Mouse (Mus musculus): ENCODE data around the gene Klhl3. TPM values are rescaled to one million over a fixed set of nuclear protein-coding genes. Genes with fewer than 3 reads are reported as not detected.

Gene Klhl3
- total RNA-seq, 4 experiments from 2014 or later = 2.0 to 3.1 (median 2.4) TPM

GRCm38 (mm10) chr13:58124989-58125388, 11.6 kb upstream of the Klhl3 start:
- DNase-seq (ENCODE audit: low spot score) = no peak

- no peak for DNase-seq (ENCODE audit: low spot score)
Observed at GRCm38 (mm10) chr13:58124278-58124677, 10.9 kb upstream of the Klhl3 start.

DNA sequence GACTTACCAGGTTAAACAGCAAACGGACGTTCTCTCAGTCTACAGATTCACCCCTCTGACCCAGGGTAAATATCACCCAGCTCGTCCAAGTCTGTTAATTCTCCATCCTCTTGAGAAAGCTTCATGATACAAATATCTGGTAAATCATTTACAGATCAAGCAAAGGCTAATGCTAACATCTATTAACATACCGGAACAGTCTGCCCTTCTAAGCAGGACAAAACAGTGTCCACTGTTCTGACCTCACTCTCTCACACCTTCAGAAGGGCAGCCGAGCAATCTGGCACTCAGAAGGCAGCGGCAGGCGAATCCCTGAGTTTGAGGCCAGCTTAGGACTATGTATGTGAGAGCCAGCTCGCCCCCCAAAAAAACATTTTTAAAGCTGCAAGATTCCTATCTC, 10.0 kb upstream of the Klhl3 start:
- no peak for DNase-seq (ENCODE audit: low spot score)

- DNase-seq (ENCODE audit: low spot score) = no peak
Observed at GRCm38 (mm10) chr13:58122786-58123297, 9.4 kb upstream of the Klhl3 start.

DNA sequence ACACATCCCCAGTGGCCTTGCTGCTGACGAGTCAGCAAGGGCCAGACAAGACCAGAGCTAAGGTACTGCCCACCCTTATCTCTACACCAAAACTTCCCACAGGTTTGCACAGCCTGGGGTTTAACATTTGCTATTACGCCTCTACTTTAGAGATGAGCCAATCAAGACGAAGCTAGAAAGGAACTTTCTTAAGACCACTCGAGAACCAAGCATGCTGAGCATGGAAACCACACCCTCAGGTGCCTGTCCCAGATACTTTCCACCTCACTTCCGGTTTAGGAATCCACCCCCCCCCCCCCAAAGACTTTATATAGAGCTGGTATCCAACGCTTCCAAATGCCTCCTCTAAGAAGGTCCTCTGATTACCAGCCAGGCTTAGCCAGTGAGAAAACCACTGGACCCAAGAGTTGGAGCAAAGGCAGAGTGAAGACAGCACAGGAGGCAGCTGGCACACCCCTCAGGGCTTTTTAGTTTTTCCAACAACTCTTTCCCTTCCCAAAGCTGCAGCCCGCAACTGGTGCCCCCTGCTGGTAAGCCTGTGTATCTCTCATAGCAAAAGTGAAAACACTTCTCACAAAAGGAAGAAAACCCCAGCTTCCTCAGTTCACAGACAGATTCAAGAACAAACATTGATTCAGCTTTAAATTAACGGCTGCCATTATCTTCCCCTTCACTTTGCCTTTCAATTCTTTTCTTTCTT, 4.1 kb upstream of the Klhl3 start:
- peak; percentile 57 for DNase-seq (ENCODE audit: low spot score)

GRCm38 (mm10) chr13:58116801-58117200, 3.4 kb upstream of the Klhl3 start:
- DNase-seq (ENCODE audit: low spot score) = no peak

DNA sequence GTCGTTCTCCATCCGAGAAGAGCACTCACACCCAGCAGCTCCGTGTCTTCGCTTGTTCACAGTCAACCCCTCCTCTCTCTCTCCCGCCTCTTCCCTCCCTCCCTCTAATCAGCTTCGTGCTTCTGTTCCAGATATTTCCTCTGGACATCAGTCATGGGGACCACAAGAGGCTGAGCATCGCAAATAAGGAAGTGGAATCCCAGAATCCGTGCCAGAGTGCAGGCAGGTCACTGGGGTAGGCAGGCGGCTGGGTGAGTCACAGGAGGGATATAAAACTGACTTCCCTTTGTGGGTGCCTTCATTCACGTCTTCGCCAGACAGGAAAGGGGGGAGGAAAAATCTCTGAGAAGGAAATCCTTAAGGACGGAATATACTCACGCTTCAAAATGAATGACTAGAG, 1.8 kb upstream of the Klhl3 start:
- DNase-seq (ENCODE audit: low spot score) = peak; percentile 55

- DNase-seq (ENCODE audit: low spot score) = no peak
Observed at GRCm38 (mm10) chr13:58112601-58113041, 771 bp downstream of the Klhl3 start.

DNA sequence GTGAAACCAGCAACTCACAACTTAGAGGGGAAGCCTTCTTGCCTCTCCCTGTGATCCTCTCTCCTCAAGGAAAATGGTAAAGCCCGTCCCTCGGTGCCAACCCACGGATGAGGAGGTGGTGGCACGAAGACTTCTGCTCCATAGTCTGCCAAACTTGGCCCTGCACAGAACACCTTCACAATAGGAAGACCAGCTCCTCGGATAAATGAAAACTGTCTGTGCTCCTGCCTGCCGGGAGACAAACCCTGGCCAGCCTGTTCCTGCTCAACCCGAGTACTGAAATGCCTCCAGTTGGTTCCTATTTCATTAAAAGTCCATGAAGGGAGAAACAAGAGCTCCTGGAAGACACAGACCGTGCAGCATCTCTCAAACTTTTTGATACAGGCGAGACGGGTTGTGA, 1.2 kb downstream of the Klhl3 start:
- DNase-seq (ENCODE audit: low spot score) = no peak

DNA sequence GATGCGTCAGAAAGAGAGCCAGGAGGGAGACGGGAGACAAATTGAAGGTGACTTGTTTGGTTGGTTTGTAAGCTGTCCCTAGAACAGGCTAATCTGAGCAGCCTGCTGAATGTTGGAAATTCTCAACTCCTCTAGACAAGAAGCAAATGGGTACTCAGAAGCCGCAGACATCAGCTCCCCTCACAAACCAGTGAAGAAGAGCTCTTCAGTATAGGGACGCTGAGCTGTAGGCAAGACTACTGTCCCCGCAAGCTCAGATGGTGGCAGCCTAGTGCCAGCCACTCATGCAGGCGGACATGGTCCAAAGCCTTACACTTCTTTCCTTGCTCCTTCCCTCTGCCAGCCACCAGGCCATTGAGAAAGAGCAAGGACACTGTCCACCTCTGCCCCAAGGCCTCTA, 2.1 kb downstream of the Klhl3 start:
- DNase-seq (ENCODE audit: low spot score) = no peak

DNA sequence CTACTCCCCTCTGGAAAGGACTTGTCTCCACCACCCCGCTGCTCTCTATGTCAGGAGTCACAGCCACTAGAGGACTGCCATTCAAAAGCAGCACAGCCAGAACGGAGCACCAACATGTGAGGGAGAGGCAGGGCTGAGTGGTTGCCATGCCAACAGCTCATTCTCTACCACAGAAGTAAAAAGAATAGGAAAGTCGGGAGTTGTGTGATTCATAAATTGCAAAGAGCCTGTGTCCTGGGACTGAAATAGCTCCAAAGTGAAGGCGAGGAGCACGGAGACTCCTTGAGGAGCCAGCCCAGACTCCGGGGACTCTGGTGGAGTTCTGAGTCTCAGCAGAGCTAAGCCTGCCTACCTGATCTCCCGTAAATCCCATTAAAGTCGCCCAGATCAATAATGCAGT, 22.7 kb downstream of the Klhl3 start:
- DNase-seq (ENCODE audit: low spot score) = no peak

DNA sequence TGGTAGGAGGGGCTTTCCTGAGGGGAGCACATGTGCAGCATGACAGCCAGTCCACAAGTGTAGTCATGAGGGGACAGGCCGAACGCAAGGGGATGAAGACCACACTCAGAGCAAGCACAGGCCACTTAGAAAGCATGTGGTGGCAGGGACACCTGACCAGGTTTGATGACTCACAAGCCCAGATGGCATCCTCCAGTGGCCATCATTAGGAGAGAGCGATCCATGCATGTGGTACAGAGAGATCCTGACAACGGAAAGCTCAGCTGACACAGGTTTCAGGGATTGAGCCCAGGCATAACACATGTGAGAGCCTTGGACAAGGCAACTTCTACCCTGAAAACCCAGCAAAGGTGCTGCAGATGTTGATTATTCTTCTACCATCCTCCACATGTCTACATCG, 29.0 kb downstream of the Klhl3 start:
- DNase-seq (ENCODE audit: low spot score) = no peak

DNA sequence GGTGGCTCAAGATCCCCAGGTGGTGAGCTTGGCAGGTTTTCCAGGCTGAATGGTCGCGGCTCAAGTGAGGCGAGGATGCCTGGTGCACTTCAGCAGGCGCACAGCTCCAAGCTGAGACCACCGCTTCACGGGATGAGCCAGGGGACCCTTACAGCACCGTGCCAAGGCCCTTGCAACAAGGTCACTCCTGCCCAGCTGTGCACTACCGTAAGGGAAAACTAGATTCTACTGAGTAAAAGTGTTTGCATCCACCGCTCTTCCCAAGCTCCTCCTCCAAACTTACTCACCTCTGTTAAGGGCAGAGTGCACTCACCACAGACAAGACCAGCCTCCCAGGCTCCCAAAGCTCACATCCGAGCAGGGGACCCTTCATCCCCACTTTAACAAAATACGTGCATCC, 29.9 kb downstream of the Klhl3 start:
- DNase-seq (ENCODE audit: low spot score) = no peak

DNA sequence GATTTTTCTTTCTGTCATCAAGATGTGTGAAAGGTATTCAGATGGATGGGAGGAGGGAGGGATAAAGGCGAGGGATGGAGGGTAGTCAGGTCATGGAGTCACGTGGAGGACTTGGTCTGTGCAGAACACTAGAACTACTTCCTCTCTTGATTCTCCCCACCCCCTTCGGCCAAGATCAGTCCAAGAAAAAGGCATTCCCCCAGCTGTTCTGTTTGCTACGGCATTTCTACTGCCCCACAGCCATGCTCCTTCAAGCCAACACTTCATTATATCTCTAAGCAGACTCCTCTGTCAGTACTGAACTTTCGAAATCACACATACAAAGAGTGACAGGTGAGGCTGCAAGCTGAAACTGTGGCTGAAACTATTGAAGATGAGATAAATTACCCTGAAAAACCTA, 30.3 kb downstream of the Klhl3 start:
- no peak for DNase-seq (ENCODE audit: low spot score)

DNA sequence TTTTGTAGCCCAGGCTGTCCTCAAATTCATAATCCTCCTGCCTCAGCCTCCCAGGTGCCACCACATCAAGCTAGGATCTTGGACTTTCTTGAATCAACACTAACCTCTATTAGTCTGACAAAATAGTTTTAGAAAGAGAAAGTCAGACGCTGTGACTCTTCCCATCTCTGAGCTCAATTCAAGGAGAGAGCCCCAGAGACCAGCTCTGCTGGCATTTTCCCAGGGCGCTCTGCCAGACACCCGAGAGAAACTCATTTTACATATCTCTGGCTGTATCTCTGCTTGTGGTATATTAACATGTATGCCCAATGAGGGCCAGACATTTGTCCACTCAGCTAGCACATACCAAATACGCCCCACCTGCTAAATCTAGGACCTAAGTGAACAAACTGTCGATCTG, 35.0 kb downstream of the Klhl3 start:
- no peak for DNase-seq (ENCODE audit: low spot score)

DNA sequence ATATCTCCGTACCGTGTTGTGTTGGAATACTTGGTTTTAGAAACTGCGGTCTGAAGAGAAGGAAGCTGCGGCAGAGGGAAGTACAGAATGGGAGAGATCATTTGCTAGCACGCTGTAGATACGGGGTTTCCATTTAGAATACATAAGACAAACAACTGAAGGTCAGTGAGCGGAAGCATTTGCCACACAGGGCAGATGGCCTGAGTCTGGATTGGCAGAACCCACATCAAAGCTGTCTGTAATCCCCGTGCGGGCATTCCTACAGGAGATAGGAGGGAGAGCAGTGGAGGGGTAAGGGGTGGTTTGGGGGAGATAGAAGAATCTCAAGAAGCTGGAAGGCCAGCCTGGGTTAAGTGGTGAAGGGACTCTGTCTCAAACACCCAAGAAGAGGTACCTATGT, 38.5 kb downstream of the Klhl3 start:
- no peak for DNase-seq (ENCODE audit: low spot score)

DNA sequence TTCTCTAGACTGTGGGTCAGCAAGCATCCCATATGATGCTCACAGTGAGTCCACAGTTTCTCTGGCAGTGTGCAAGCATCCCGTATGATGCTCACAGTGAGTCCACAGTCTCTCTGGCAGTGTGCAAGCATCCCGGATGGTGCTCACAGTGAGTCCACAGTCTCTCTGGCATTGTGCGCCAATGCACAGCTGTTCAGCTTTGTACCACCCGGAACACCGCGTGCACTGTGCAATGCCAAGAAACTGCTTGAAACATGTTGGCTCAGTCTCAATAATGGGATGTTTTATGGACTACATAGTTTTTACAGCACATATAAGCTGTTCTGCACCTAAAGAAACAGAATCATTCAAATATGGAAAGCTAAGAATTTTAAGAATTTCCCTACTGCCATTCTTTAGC, 38.9 kb downstream of the Klhl3 start:
- DNase-seq (ENCODE audit: low spot score) = no peak

DNA sequence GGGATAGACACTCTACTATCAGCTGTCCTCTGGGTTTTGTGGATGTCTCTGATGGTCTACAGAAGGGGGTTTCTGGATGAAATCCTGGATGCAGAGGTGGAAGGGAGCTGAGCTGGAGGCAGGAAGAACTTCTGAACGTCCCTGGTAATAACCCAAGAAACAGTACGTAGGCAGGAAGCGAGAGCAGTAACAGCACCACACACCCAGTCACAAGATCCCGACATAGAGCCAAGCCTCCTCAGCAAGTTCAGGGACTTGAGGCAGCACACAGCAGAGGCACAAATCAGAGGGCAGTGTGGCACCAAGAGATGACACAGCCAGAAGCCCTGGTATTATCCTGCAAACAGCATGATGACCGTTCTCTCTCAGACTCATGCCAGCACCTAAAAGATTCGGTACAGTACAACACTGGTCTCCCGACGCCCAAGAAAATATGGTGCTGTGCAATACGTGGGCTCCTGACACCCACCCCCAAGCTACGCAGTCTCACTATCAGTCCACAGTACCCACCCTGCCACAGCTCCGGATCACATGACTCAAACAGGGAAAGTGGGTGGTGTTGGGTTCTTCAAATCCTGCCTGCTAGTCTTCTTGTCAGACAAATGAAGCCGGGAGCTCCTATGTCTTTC, 40.0 kb downstream of the Klhl3 start:
- DNase-seq (ENCODE audit: low spot score) = peak; percentile 28

DNA sequence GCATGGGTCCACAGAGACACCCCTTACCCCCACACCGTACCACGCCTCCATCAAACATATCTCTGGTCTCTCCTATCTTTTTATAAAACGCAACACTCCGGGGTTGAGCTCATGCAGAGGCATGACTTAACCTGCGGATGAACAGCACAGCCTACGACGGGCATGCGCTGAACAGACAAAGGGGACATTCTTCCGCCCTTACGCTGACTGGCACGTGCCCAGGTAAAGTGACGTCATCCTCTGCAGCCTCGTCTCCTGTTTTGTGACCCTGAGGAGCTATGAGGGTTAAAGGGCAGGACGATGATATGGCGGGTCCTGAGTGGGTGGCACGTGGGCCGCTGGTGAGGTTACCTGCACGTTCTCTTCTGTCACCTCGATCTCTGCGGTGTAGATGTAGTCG, 42.2 kb downstream of the Klhl3 start:
- no peak for DNase-seq (ENCODE audit: low spot score)

DNA sequence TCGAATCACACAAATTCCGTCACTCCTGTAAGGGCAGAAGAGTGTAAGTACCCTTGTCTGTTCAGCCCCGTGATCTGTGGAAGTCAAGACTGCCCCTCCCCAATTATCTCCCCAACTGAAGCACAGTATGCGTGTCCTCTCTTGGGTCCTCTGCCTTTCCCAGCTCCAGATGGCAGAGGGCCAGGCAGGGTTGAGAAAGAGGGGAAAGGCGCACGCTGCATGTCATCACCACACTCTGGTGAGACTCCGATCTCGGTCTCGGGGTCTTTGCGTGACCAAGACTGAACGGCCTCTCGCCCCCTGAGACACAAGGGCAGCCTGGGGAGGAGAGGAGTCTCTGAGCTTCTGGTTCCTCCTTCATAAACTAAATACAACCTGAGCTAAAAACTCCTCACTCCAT, 42.9 kb downstream of the Klhl3 start:
- DNase-seq (ENCODE audit: low spot score) = no peak

DNA sequence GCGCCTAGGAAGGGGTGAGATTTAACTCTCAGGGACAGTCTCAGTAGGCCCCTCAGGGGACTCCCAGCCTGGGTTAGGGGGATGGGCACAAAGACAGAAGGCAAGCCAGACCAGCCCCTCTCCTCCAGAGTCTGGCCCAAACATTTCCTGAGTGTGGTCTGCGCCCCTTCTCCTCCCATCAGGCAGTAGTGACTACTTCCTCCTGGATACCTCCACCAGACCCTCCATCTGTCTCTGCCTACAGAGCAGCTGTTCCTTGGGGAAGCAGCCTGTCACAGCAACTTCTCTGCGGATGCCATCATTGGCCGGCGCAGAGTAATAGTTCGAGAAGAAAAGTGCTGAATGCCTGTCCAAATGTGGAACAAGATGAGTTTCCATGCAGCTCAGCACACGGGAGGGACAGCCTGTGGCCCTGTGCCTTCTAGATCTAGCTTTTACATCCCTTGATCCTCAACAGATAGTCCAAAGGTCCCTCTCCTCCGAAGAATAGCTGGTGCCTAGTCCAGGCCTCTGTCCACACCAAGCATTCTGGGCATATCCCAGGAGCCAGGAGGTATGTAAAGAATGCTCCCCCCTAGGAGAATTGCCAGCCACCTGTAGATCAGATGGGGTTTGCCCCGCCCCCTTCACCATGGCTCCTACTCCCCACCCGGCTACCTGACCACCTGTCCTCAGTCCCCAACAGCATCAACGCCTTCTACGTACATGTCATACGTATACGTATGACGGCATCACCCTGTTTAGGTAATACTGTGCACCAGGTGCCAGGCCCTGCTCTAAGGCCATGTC, 44.8 kb downstream of the Klhl3 start:
- no peak for DNase-seq (ENCODE audit: low spot score)

DNA sequence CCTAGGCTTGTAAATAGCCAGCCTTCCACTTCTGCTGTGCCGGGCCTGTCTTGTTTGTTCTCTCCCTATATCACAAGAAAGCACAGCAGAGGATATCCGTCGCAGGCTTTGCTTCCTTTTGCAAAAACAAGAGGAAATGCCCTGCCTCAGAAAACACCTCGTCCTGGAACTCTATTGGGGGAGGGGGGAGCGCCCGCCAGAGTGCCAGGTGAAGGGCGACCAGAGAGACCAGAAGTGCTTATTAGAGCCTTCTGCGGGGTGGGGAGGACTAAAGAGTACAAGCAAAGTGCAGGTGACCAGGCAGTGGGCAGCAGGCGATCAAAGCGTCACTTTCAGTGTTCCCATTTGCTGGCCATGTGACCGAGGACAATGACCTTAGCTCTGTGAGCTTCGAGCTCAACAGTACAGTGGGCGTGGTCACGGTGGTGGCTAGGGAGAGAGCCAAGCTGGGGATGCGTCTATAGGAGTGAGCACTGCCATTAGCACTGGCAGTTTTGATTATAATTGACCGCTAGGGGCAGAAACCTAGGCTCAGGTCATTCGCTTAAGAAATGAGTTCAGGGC, 45.8 kb downstream of the Klhl3 start:
- peak; percentile 83 for DNase-seq (ENCODE audit: low spot score)

Measured in heart, adult 8-10 months (tissue).